Mouse (Mus musculus): Measurements from ENCODE around the gene Pakap. TPM values are rescaled to one million over a fixed set of nuclear protein-coding genes. Genes with fewer than 3 reads are reported as not detected.

The Pakap gene
- total and polyA plus RNA-seq, 2 experiments from 2014 or later, result 6.9 to 9.5 TPM

- WGBS, result 88% methylated on average over 4 of the region's 4 CpGs
- Histone ChIP-seq H3K9me3 (ENCODE audit: low read length) (no peaks in the 10 kb centered on the region), H3K27me3 (ENCODE audit: insufficient read depth, low read length) (no peaks in the 10 kb centered on the region), H3K4me1 (ENCODE audit: insufficient read depth) (no peaks in the 10 kb centered on the region), H3K27ac (ENCODE audit: low read depth, low read length) (no peak overlapping the region), H3K36me3 (ENCODE audit: insufficient read depth) (no peaks in the 10 kb centered on the region), H3K9ac (no peak overlapping the region), H3K4me3 (ENCODE audit: low read depth, low read length) (no peak overlapping the region), H3K4me2 (ENCODE audit: low read depth) (no peak overlapping the region)
- no peak for DNase-seq
- TF ChIP-seq CTCF (IDR thresholded peaks at IDR 0.05; ENCODE audit: low read depth), result 0 out of 2 replicates have a peak, but pooled peaks have one; percentile 15
- no peak for ATAC-seq
Measured at GRCm38 (mm10) chr4:57535087-57535486, 32.9 kb upstream of the Pakap start.

DNA sequence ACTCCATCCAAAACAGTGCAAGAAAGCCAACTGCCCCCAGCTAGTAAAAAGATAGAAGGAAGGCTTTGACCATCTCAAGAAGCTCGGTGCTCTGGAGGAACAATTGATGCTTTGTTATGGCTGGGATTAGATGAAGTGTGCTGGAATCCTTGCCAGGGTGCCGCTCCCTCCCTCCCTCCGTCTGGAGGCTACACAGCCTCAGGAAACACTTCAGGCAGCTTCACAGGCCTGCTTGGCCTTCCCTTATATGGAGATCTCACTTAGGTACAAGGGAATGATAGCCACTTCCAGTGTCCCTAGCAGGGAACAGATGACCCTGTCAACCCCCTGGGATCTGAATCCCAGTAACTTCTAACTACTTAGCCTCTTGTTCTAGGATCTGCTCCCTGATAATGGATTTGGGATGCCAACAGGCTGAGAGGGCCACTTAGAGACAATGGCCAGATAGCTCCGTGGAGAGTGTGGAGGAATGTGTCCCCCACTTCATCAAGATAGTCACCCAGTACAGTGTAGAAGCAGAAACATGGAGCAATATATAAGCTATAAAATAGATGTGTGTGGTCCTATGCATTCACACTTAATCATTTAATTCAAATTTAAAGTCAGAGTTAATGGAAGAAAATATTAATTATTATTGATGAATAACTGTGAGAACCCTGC, 29.8 kb upstream of the Pakap start:
- H3K27ac ChIP-seq (ENCODE audit: low read depth, low read length), result no peak overlapping the region
- H3K4me1 ChIP-seq (ENCODE audit: insufficient read depth), result no peaks in the 10 kb centered on the region
- H3K36me3 ChIP-seq (ENCODE audit: insufficient read depth), result no peaks in the 10 kb centered on the region
- ATAC-seq, result no peak
- H3K9ac ChIP-seq, result no peak overlapping the region
- no peaks in the 10 kb centered on the region for H3K27me3 ChIP-seq (ENCODE audit: insufficient read depth, low read length)
- DNase-seq, result no peak
- WGBS, result 15% methylated on average over 4 of the region's 4 CpGs
- H3K9me3 ChIP-seq (ENCODE audit: low read length), result no peaks in the 10 kb centered on the region
- H3K4me2 ChIP-seq (ENCODE audit: low read depth), result no peak overlapping the region
- no peak overlapping the region for H3K4me3 ChIP-seq (ENCODE audit: low read depth, low read length)
- no peak for TF ChIP-seq CTCF (IDR thresholded peaks at IDR 0.05; ENCODE audit: low read depth)

DNA sequence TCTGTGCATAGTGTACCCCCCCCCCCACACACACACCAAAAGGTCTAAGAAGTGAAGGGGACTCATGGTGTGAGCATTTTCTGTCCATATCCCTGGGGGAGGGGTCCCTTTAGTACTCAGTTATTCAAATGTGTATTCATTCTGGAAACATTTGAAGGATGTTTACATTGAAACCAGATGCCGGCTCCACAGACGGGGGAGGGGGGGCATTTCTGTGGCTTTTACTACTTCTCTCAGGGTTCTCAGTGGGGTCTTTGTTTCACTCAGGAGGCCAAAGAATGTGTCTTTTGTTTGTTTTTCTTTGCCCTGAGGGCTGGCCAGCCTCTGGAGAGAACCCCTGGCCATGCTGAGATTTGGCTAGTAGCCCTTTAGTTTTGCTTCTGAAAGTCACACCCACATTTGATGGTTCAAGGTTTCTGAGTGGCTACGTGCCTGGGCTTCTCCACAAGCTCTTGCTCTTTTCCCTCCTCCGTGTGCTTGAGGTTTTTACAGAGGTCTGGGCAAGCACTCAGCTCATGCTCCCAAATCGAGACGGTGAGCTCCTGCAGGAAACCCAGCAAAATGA, 24.2 kb upstream of the Pakap start:
- WGBS, result 2% methylated on average over 6 of the region's 6 CpGs
- peak; percentile 18 for DNase-seq

DNA sequence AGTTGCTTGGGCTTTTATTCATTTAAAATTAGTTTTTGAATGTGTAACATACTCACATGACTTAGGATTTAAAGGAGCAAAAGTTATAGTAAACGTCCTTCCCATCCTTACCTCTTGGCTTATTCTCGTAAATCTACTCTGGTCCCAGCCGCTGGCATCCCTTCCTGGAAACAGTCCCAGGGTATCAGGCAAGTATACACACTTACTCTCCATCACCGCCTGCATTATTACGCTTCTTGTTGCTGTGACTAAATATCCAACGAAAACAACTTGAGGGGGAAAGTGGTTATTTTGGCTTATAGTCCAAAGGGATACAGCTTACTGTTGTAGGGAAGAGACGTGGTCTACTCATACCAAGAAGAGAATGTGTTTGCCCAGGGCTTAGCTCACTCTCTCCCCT, 20.2 kb upstream of the Pakap start:
- H3K36me3 ChIP-seq (ENCODE audit: insufficient read depth), result no peaks in the 10 kb centered on the region
- ATAC-seq, result no peak
- H3K9ac ChIP-seq, result no peak overlapping the region
- H3K27me3 ChIP-seq (ENCODE audit: insufficient read depth, low read length), result no peaks in the 10 kb centered on the region
- no peak overlapping the region for H3K27ac ChIP-seq (ENCODE audit: low read depth, low read length)
- no peaks in the 10 kb centered on the region for H3K9me3 ChIP-seq (ENCODE audit: low read length)
- WGBS, result 70% methylated on average over 7 of the region's 7 CpGs
- TF ChIP-seq CTCF (IDR thresholded peaks at IDR 0.05; ENCODE audit: low read depth), result no peak
- DNase-seq, result no peak
- no peaks in the 10 kb centered on the region for H3K4me1 ChIP-seq (ENCODE audit: insufficient read depth)
- H3K4me2 ChIP-seq (ENCODE audit: low read depth), result no peak overlapping the region
- H3K4me3 ChIP-seq (ENCODE audit: low read depth, low read length), result no peak overlapping the region

More for the DNA sequence above, 24.2 kb upstream of the Pakap start:
- no peak for TF ChIP-seq CTCF (IDR thresholded peaks at IDR 0.05; ENCODE audit: low read depth)
- Histone ChIP-seq H3K9ac (no peak overlapping the region), H3K4me2 (ENCODE audit: low read depth) (no peak overlapping the region), H3K4me3 (ENCODE audit: low read depth, low read length) (no peak overlapping the region), H3K4me1 (ENCODE audit: insufficient read depth) (no peaks in the 10 kb centered on the region), H3K27me3 (ENCODE audit: insufficient read depth, low read length) (no peaks in the 10 kb centered on the region), H3K36me3 (ENCODE audit: insufficient read depth) (no peaks in the 10 kb centered on the region), H3K9me3 (ENCODE audit: low read length) (no peaks in the 10 kb centered on the region), H3K27ac (ENCODE audit: low read depth, low read length) (no peak overlapping the region)
- peak; percentile 36 for ATAC-seq

- Histone ChIP-seq H3K4me2 (ENCODE audit: low read depth) (no peak overlapping the region), H3K27me3 (ENCODE audit: insufficient read depth, low read length) (no peaks in the 10 kb centered on the region), H3K27ac (ENCODE audit: low read depth, low read length) (no peak overlapping the region), H3K4me1 (ENCODE audit: insufficient read depth) (no peaks in the 10 kb centered on the region), H3K36me3 (ENCODE audit: insufficient read depth) (no peaks in the 10 kb centered on the region), H3K4me3 (ENCODE audit: low read depth, low read length) (no peak overlapping the region), H3K9ac (no peak overlapping the region), H3K9me3 (ENCODE audit: low read length) (no peaks in the 10 kb centered on the region)
- no peak for TF ChIP-seq CTCF (IDR thresholded peaks at IDR 0.05; ENCODE audit: low read depth)
- WGBS, result 22% methylated on average over 1 of the region's 1 CpGs
- DNase-seq, result no peak
- no peak for ATAC-seq
Measured at GRCm38 (mm10) chr4:57550216-57550615, 17.8 kb upstream of the Pakap start.

- DNase-seq, result no peak
- H3K4me2 ChIP-seq (ENCODE audit: low read depth), result no peak overlapping the region
- H3K9me3 ChIP-seq (ENCODE audit: low read length), result no peaks in the 10 kb centered on the region
- H3K27ac ChIP-seq (ENCODE audit: low read depth, low read length), result no peak overlapping the region
- no peak for TF ChIP-seq CTCF (IDR thresholded peaks at IDR 0.05; ENCODE audit: low read depth)
- H3K4me1 ChIP-seq (ENCODE audit: insufficient read depth), result peaks cover 13% of the 10 kb centered on the region; the same call in 1 of the 2 replicates
- H3K27me3 ChIP-seq (ENCODE audit: insufficient read depth, low read length), result no peaks in the 10 kb centered on the region
- H3K4me3 ChIP-seq (ENCODE audit: low read depth, low read length), result no peak overlapping the region
- ATAC-seq, result no peak
- H3K36me3 ChIP-seq (ENCODE audit: insufficient read depth), result no peaks in the 10 kb centered on the region
- WGBS, result 87% methylated on average over 2 of the region's 2 CpGs
- H3K9ac ChIP-seq, result no peak overlapping the region
Measured at GRCm38 (mm10) chr4:57557102-57557501, 10.9 kb upstream of the Pakap start.

DNA sequence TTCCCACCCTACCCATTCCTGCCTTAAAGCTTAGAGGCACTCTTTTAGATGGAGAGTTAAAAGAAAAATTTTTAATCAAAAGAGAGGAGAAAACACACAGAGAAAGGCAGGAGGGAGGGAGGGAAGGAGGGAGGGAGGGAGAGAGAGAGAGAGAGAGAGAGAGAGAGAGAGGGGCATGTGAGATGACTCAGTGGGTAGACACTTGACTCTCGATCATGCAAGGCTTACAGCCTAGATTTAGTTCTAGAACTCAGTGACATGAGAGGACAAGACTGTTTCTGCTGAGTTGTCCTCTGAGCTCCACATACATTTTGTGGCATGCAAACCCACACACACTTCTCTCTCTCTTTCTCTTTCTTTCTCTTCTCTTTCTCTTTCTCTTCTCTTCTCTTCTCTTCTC, 8.5 kb upstream of the Pakap start:
- no peak overlapping the region for H3K27ac ChIP-seq (ENCODE audit: low read depth, low read length)
- no peak overlapping the region for H3K9ac ChIP-seq
- H3K36me3 ChIP-seq (ENCODE audit: insufficient read depth), result no peaks in the 10 kb centered on the region
- H3K4me1 ChIP-seq (ENCODE audit: insufficient read depth), result peaks cover 13% of the 10 kb centered on the region; the same call in 1 of the 2 replicates
- H3K27me3 ChIP-seq (ENCODE audit: insufficient read depth, low read length), result no peaks in the 10 kb centered on the region
- no peak for TF ChIP-seq CTCF (IDR thresholded peaks at IDR 0.05; ENCODE audit: low read depth)
- H3K4me2 ChIP-seq (ENCODE audit: low read depth), result no peak overlapping the region
- no peak for DNase-seq
- WGBS, result 81% methylated on average over 1 of the region's 1 CpGs
- H3K4me3 ChIP-seq (ENCODE audit: low read depth, low read length), result no peak overlapping the region
- no peak for ATAC-seq
- H3K9me3 ChIP-seq (ENCODE audit: low read length), result no peaks in the 10 kb centered on the region
